Mouse (Mus musculus) gastrocnemius, postnatal 14 days (tissue): Measurements from ENCODE around the gene Podnl1. TPM values are rescaled to one million over a fixed set of nuclear protein-coding genes. Genes with fewer than 3 reads are reported as not detected.

Source experiments
- DNase-seq: peaks from one replicate; pipeline ENCODE4 v3.0.0; 2021; ENCODE audit warnings: mixed read lengths
- intact Hi-C: fragments of 180-260 bp; cut with DNase I; formaldehyde crosslinking; loops from one replicate; pipeline ENCODE4 v1.15.1; 2025; ENCODE audit warnings: low total_unique reads
- long read RNA-seq, 2 experiments: library from polyadenylated mRNA; stranded (forward); transcript quantifications; one replicate each; pipeline ENCODE4 v2.0.0; 2021
- total RNA-seq, 2 experiments: library from RNA; stranded (reverse); gene quantifications; 2 replicates each; pipeline ENCODE4 v1.2.3; 2021

Podnl1 gene
- under 1 TPM in 1 of 2 experiments, not detected in 1; 0.10 TPM for total RNA-seq
- long read RNA-seq, experiment 1 = 0 reads
- long read RNA-seq, experiment 2 = 0 reads

GRCm38 (mm10) chr8:84125656-84126055 is at the start of gene Podnl1:
Gene Podnl1 (plus strand): TSS chr8:84125989.
- peak; percentile 36 for DNase-seq
- intact Hi-C loops = no loop called here

- intact Hi-C loops = no loop called here
- no peak for DNase-seq
Measured at GRCm38 (mm10) chr8:84076412-84076811, 49.4 kb upstream of the Podnl1 start.

GRCm38 (mm10) chr8:84076849-84077248 is 48.9 kb upstream of the Podnl1 start:
- intact Hi-C loops = no loop called here
- DNase-seq = no peak

GRCm38 (mm10) chr8:84079206-84079605 is 46.6 kb upstream of the Podnl1 start:
- intact Hi-C loops = no loop called here
- no peak for DNase-seq

- intact Hi-C loops = no loop called here
- DNase-seq = peak; percentile 69
Measured at GRCm38 (mm10) chr8:84083829-84084241, 42.0 kb upstream of the Podnl1 start.

GRCm38 (mm10) chr8:84084341-84085115 is 41.3 kb upstream of the Podnl1 start:
- no peak for DNase-seq

GRCm38 (mm10) chr8:84087156-84087555 is 38.6 kb upstream of the Podnl1 start:
- intact Hi-C loops = no loop called here
- no peak for DNase-seq

More at GRCm38 (mm10) chr8:84084341-84085115, 41.3 kb upstream of the Podnl1 start:
- intact Hi-C loops = no loop called here

GRCm38 (mm10) chr8:84087821-84088220 is 38.0 kb upstream of the Podnl1 start:
- intact Hi-C loops = no loop called here
- no peak for DNase-seq

- DNase-seq = no peak
- intact Hi-C loops = no loop called here
Measured at GRCm38 (mm10) chr8:84089277-84089676, 36.5 kb upstream of the Podnl1 start.

- DNase-seq = no peak
- intact Hi-C loops = no loop called here
Measured at GRCm38 (mm10) chr8:84090585-84090984, 35.2 kb upstream of the Podnl1 start.

- no peak for DNase-seq
- intact Hi-C loops = no loop called here
Measured at GRCm38 (mm10) chr8:84096061-84096460, 29.7 kb upstream of the Podnl1 start.

GRCm38 (mm10) chr8:84098376-84098775 is 27.4 kb upstream of the Podnl1 start:
- intact Hi-C loops = no loop called here

GRCm38 (mm10) chr8:84101476-84102270 is 24.1 kb upstream of the Podnl1 start:
- intact Hi-C loops = no loop called here
- no peak for DNase-seq

More at GRCm38 (mm10) chr8:84098376-84098775, 27.4 kb upstream of the Podnl1 start:
- no peak for DNase-seq

- intact Hi-C loops = no loop called here
- no peak for DNase-seq
Measured at GRCm38 (mm10) chr8:84103601-84104000, 22.2 kb upstream of the Podnl1 start.

GRCm38 (mm10) chr8:84104221-84104620 is 21.6 kb upstream of the Podnl1 start:
- intact Hi-C loops = no loop called here
- DNase-seq = no peak

- intact Hi-C loops = no loop called here
- DNase-seq = peak; percentile 98
Measured at GRCm38 (mm10) chr8:84104697-84105609, 20.8 kb upstream of the Podnl1 start, which contains the start of gene Dcaf15. Gene Dcaf15 (minus strand): TSS chr8:84104768.

GRCm38 (mm10) chr8:84105676-84106075 is 20.1 kb upstream of the Podnl1 start:
- DNase-seq = no peak
- intact Hi-C loops = no loop called here

GRCm38 (mm10) chr8:84106216-84107040 is 19.4 kb upstream of the Podnl1 start:
- no peak for DNase-seq
- intact Hi-C loops = no loop called here

GRCm38 (mm10) chr8:84115646-84116045 is 10.1 kb upstream of the Podnl1 start:
- DNase-seq = no peak
- intact Hi-C loops = no loop called here
